Mouse (Mus musculus) MEL (cell line): ENCODE data around the gene Enpp6. TPM values are rescaled to one million over a fixed set of nuclear protein-coding genes. Genes with fewer than 3 reads are reported as not detected.

Experiments used
- DNase-seq: peaks from one replicate; pipeline ENCODE4 v3.0.0; 2011; ENCODE audit warnings: low read depth, low spot score
- H3K27ac ChIP-seq: 2 replicates; pipeline ENCODE4 v1.5.1; 2012; ENCODE audit warnings: low read depth, mild to moderate bottlenecking, control low read depth, low read length, moderate library complexity; ENCODE audit not compliant: control insufficient read depth
- H3K27me3 ChIP-seq, 2 experiments: fragments of 150-350 bp in 1 of 2; sonication (generic) in 1 of 2; 2 replicates each; pipeline ENCODE4 v1.6.1; 2012; ENCODE audit warnings: low read length in 2 of 2, mild to moderate bottlenecking in 2 of 2, improper control_type of control experiment in 1 of 2, moderate library complexity in 1 of 2; ENCODE audit not compliant: insufficient read depth in 2 of 2, control insufficient read depth in 1 of 2
- H3K36me3 ChIP-seq, 2 experiments: 2 replicates each; pipeline ENCODE4 v1.6.1; 2012 to 2014; ENCODE audit warnings: low read length in 2 of 2, improper control_type of control experiment in 1 of 2, inconsistent platforms in 1 of 2, mild to moderate bottlenecking in 1 of 2; ENCODE audit not compliant: insufficient read depth in 2 of 2, control insufficient read depth in 1 of 2
- H3K4me1 ChIP-seq, 2 experiments: fragments of 150-350 bp in 1 of 2; sonication (generic) in 1 of 2; 2 replicates each; pipeline ENCODE4 v1.6.1; 2012; ENCODE audit warnings: low read length in 2 of 2, improper control_type of control experiment in 1 of 2, mild to moderate bottlenecking in 1 of 2; ENCODE audit not compliant: insufficient read depth in 2 of 2, control insufficient read depth in 1 of 2
- H3K4me3 ChIP-seq, 2 experiments: fragments of 150-350 bp in 1 of 2; sonication (generic) in 1 of 2; 2 replicates each; pipeline ENCODE4 v1.5.1; 2012; ENCODE audit warnings: low read depth in 2 of 2, low read length in 2 of 2, mild to moderate bottlenecking in 2 of 2, moderate library complexity in 2 of 2, control low read depth in 1 of 2, improper control_type of control experiment in 1 of 2; ENCODE audit not compliant: control insufficient read depth in 1 of 2, insufficient read depth in 1 of 2
- H3K79me2 ChIP-seq: 2 replicates; pipeline ENCODE4 v1.6.1; 2012; ENCODE audit warnings: mild to moderate bottlenecking, low read length, moderate library complexity; ENCODE audit not compliant: control insufficient read depth, poor library complexity, insufficient read depth
- H3K9ac ChIP-seq: 2 replicates; pipeline ENCODE4 v1.6.1; 2012; ENCODE audit warnings: low read depth, mild to moderate bottlenecking, control low read depth, low read length, moderate library complexity; ENCODE audit not compliant: control insufficient read depth, poor library complexity, severe bottlenecking
- H3K9me3 ChIP-seq: fragments of 150-350 bp; sonication (generic); replicated peaks from 2 replicates; pipeline ENCODE4 v1.6.1; 2012; ENCODE audit warnings: mild to moderate bottlenecking, low read length, improper control_type of control experiment, moderate library complexity; ENCODE audit not compliant: insufficient read depth
- CHD1 ChIP-seq: IDR thresholded peaks from 2 replicates; pipeline ENCODE4 v1.6.1; 2012; ENCODE audit warnings: low read depth, mild to moderate bottlenecking, inconsistent platforms, low read length, improper control_type of control experiment
- CTCF ChIP-seq, 3 experiments: IDR thresholded peaks in 2 of 3; conservative IDR thresholded peaks in 1 of 3; 2 replicates each; pipeline ENCODE4 v1.5.1; 2011 to 2012; ENCODE audit warnings: low read length in 3 of 3, low read depth in 2 of 3, mild to moderate bottlenecking in 2 of 3, improper control_type of control experiment in 1 of 3, inconsistent platforms in 1 of 3, mixed read lengths in 1 of 3, moderate library complexity in 1 of 3; ENCODE audit not compliant: control insufficient read depth in 1 of 3, insufficient read depth in 1 of 3, poor library complexity in 1 of 3, severe bottlenecking in 1 of 3
- ELF1 ChIP-seq: IDR thresholded peaks from 2 replicates; pipeline ENCODE4 v1.6.1; 2014; ENCODE audit warnings: low read depth, mild to moderate bottlenecking, inconsistent platforms, low read length, improper control_type of control experiment, moderate library complexity
- MYC ChIP-seq: IDR thresholded peaks from 2 replicates; pipeline ENCODE4 v1.6.1; 2011; ENCODE audit warnings: low read depth, mild to moderate bottlenecking, low read length, improper control_type of control experiment, moderate library complexity
- NRF1 ChIP-seq: IDR thresholded peaks from 2 replicates; pipeline ENCODE4 v1.6.1; 2014; ENCODE audit warnings: low read depth, mild to moderate bottlenecking, inconsistent platforms, low read length, improper control_type of control experiment, moderate library complexity; ENCODE audit not compliant: poor library complexity, insufficient read depth, severe bottlenecking
- POLR2AphosphoS2 ChIP-seq: IDR thresholded peaks from 2 replicates; pipeline ENCODE4 v1.6.1; 2011; ENCODE audit warnings: low read length, improper control_type of control experiment
- RAD21 ChIP-seq: IDR thresholded peaks from 2 replicates; pipeline ENCODE4 v1.6.1; 2011; ENCODE audit warnings: mild to moderate bottlenecking, low read depth, low read length, improper control_type of control experiment
- RCOR1 ChIP-seq: IDR thresholded peaks from 2 replicates; pipeline ENCODE4 v1.6.1; 2012; ENCODE audit warnings: low read depth, mild to moderate bottlenecking, inconsistent platforms, low read length, improper control_type of control experiment
- SMC3 ChIP-seq: IDR thresholded peaks from 2 replicates; pipeline ENCODE4 v1.6.1; 2011; ENCODE audit warnings: low read depth, low read length, improper control_type of control experiment
- USF1 ChIP-seq: IDR thresholded peaks from 2 replicates; pipeline ENCODE4 v1.6.1; 2014; ENCODE audit warnings: low read depth, mild to moderate bottlenecking, inconsistent platforms, low read length, improper control_type of control experiment, moderate library complexity
- ZC3H11A ChIP-seq: IDR thresholded peaks from 2 replicates; pipeline ENCODE4 v1.6.1; 2012; ENCODE audit warnings: low read depth, mild to moderate bottlenecking, inconsistent platforms, low read length, improper control_type of control experiment
- ZKSCAN1 ChIP-seq: IDR thresholded peaks from 2 replicates; pipeline ENCODE4 v1.6.1; 2012; ENCODE audit warnings: low read depth, mild to moderate bottlenecking, inconsistent platforms, low read length, improper control_type of control experiment, moderate library complexity
- ZNF384 ChIP-seq: IDR thresholded peaks from 2 replicates; pipeline ENCODE4 v1.6.1; 2012; ENCODE audit warnings: low read depth, mild to moderate bottlenecking, inconsistent platforms, low read length, improper control_type of control experiment
- polyA plus RNA-seq, 2 experiments: library from polyadenylated mRNA; stranded (reverse) in 1 of 2; unstranded in 1 of 2; fragments of >175 nt in 1 of 2; fragments of >200 nt in 1 of 2; gene quantifications; 2 replicates each; pipeline versions ENCODE4 v1.2.1 to v1.2.4; 2012; ENCODE audit warnings: low replicate concordance in 2 of 2, low read depth in 1 of 2; ENCODE audit not compliant: insufficient read length in 2 of 2, insufficient read depth in 1 of 2, missing spikeins in 1 of 2
- total RNA-seq: library from RNA; depleted of rRNA; stranded (reverse); fragments of 300-350 nt; gene quantifications from 2 replicates; pipeline ENCODE4 v1.2.3, GENCODE M21; 2012

Gene Enpp6
- total and polyA plus RNA-seq, 3 experiments, result not detected

DNA sequence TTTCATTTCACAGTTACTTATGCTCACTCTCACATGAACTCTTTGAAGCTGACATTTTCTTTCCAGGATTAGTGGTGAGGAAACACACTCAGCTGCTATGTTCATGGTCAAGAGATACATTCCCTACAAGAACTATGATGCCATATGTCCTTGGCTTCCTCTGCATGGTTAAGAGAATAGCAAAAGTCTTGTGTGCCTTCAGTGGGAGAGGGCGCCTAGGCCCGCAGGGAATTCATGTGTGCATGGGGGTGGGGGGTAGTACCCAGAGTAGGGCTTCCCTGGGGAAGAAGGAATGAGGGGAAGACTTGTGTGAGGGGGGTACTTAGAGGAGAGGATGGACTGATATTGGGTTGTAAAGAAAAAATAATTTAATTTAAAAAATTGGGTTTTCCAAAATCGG lies 18.0 kb upstream of the Enpp6 start:
- TF ChIP-seq CTCF (IDR thresholded peaks at IDR 0.05 in 2 of 3, conservative IDR thresholded peaks at IDR 0.05 in 1 of 3; ENCODE audit: control insufficient read depth in 1 of 3, insufficient read depth in 1 of 3, low read depth in 2 of 3, low read length in 3 of 3, poor library complexity in 1 of 3, severe bottlenecking in 1 of 3) (no peak), NRF1 (no peak), CHD1 (no peak), RCOR1 (no peak), ZC3H11A (no peak), ZKSCAN1 (no peak)
- Histone ChIP-seq H3K36me3 (no peaks in the 10 kb centered on the region), H3K9me3 (no peaks in the 10 kb centered on the region), H3K9ac (no peak overlapping the region), H3K27ac (no peak overlapping the region), H3K4me3 (no peak overlapping the region), H3K79me2 (no peaks in the 10 kb centered on the region), H3K27me3 (no peaks in the 10 kb centered on the region), H3K4me1 (no peaks in the 10 kb centered on the region)
- no peak for DNase-seq

DNA sequence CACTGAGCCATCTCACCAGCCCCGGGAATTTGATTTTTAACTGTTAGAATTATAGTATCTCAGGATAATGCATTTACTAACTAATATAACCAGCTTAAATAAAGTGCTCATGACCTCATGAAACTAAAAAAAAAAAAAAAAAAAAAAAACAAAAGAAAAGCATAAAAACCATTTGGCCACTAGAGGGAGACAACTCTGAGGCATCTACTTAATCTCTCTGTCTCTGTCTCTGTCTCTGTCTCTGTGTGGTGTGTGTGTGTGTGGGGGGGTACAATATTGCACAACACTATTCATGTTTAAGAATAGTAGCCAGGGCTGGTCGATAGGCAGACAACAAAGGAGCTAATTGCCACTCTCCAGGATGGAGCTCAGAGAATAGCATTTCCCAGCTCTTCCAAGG lies 17.3 kb upstream of the Enpp6 start:
- H3K27me3 ChIP-seq, result no peaks in the 10 kb centered on the region
- H3K4me3 ChIP-seq, result no peak overlapping the region
- peak; percentile 18 for DNase-seq
- H3K27ac ChIP-seq, result no peak overlapping the region
- no peaks in the 10 kb centered on the region for H3K36me3 ChIP-seq
- TF ChIP-seq CTCF (IDR thresholded peaks at IDR 0.05 in 2 of 3, conservative IDR thresholded peaks at IDR 0.05 in 1 of 3; ENCODE audit: control insufficient read depth in 1 of 3, insufficient read depth in 1 of 3, low read depth in 2 of 3, low read length in 3 of 3, poor library complexity in 1 of 3, severe bottlenecking in 1 of 3) (peak; percentile 3 to 51 (median 41); a peak in 3 of 6 replicates), MYC (no peak), ZNF384 (peak; percentile 98), SMC3 (peak; percentile 42), RAD21 (peak; percentile 25)
- H3K79me2 ChIP-seq, result no peaks in the 10 kb centered on the region
- no peaks in the 10 kb centered on the region for H3K9me3 ChIP-seq
- H3K9ac ChIP-seq, result no peak overlapping the region
- no peaks in the 10 kb centered on the region for H3K4me1 ChIP-seq

DNA sequence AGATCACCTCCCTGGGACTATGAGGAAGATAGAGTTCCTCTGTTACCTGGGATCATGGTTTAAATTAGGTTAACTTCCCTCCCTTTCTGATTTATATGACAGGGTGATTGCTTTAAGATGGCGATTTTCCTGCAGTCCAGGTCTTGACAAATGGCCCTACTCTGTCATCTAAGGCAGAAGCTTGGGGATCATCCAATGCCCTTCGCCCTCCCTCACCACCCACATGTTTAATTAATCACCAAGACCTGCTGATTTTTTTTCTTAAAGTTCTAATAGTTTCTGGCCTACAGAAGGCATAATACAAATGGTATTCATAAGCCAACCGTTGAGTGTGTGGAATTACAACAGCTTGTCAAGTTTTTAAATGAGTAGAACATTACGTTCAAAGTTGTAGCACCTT lies 9.3 kb upstream of the Enpp6 start:
- H3K4me3 ChIP-seq, result no peak overlapping the region
- no peak overlapping the region for H3K27ac ChIP-seq
- H3K36me3 ChIP-seq, result no peaks in the 10 kb centered on the region
- H3K79me2 ChIP-seq, result no peaks in the 10 kb centered on the region
- no peak for DNase-seq
- TF ChIP-seq ELF1 (no peak), SMC3 (no peak), POLR2AphosphoS2 (no peak), USF1 (no peak)
- H3K27me3 ChIP-seq, result peaks cover 0 to 1% of the 10 kb centered on the region in 2 experiments; a peak in 1 of 4 replicates
- no peaks in the 10 kb centered on the region for H3K4me1 ChIP-seq
- H3K9me3 ChIP-seq, result no peaks in the 10 kb centered on the region
- H3K9ac ChIP-seq, result no peak overlapping the region
